Mouse (Mus musculus) intestine, embryonic 16.5 days (tissue): Measurements from ENCODE around the gene Cdc42bpb. TPM values are rescaled to one million over a fixed set of nuclear protein-coding genes. Genes with fewer than 3 reads are reported as not detected.
A peak's percentile ranks its signal among the peaks of the same experiment; 100 is the strongest.

Experiments used
- ATAC-seq: fragments of 200-750 bp; cut with Nextera tagmentation; 2 replicates; pipeline ENCODE4 v1.8.0; 2017; ENCODE audit warnings: moderate TSS enrichment, moderate library complexity
- H3K27ac ChIP-seq: fragments of 300-500 bp; sonication (generic); 2 replicates; pipeline ENCODE4 v1.5.1; 2014; ENCODE audit warnings: mild to moderate bottlenecking, low read length
- H3K27me3 ChIP-seq: fragments of 300-500 bp; sonication (generic); replicated peaks from 2 replicates; pipeline ENCODE4 v1.6.1; 2014; ENCODE audit warnings: low read length, control low read depth, mixed read lengths; ENCODE audit not compliant: control insufficient read depth, insufficient read depth
- H3K36me3 ChIP-seq: fragments of 300-500 bp; sonication (generic); 2 replicates; pipeline ENCODE4 v1.6.1; 2014; ENCODE audit warnings: low read length, control low read depth; ENCODE audit not compliant: control insufficient read depth, insufficient read depth
- H3K4me1 ChIP-seq: fragments of 300-500 bp; sonication (generic); 2 replicates; pipeline ENCODE4 v1.6.1; 2014; ENCODE audit warnings: low read length, control low read depth, mixed read lengths; ENCODE audit not compliant: control insufficient read depth, insufficient read depth
- H3K4me2 ChIP-seq: fragments of 300-500 bp; sonication (generic); 2 replicates; pipeline ENCODE4 v1.6.1; 2014; ENCODE audit warnings: low read depth, low read length, control low read depth
- H3K4me3 ChIP-seq: fragments of 300-500 bp; sonication (generic); 2 replicates; pipeline ENCODE4 v1.5.1; 2014; ENCODE audit warnings: mild to moderate bottlenecking, low read length
- H3K9ac ChIP-seq: fragments of 300-500 bp; sonication (generic); 2 replicates; pipeline ENCODE4 v1.6.1; 2014; ENCODE audit warnings: low read depth, low read length
- H3K9me3 ChIP-seq: fragments of 300-500 bp; sonication (generic); 2 replicates; pipeline ENCODE4 v1.6.1; 2016; ENCODE audit warnings: low read length, control low read depth; ENCODE audit not compliant: control insufficient read depth
- WGBS: fragments of 180-500 bp; shearing (Covaris S2); extraction: QIAGEN DNeasy Blood & Tissue Kit; methylation state at CpG from one replicate; pipeline ENCODE4 v1.1.7; 2014; 5-methylcytosine and 5-hydroxymethylcytosine counted together
- polyA plus RNA-seq: library from polyadenylated mRNA; unstranded; fragments of >200 nt; fragmentation: Nextera tagmentation; extraction: Ambion mirVana; gene quantifications from 2 replicates; pipeline ENCODE4 v1.2.1, GENCODE M21; 2015

The Cdc42bpb gene
- polyA plus RNA-seq, 1 experiment from 2014 or later = 32.5 TPM

GRCm38 (mm10) chr12:111271966-111272365 lies 105.6 kb downstream of the Cdc42bpb start:
- H3K27me3 ChIP-seq = peaks cover 60% of the 10 kb centered on the region
- peak overlapping the region; percentile 54 for H3K4me2 ChIP-seq
- WGBS = 18% methylated on average over 8 of the region's 8 CpGs
- H3K9me3 ChIP-seq = no peaks in the 10 kb centered on the region
- H3K9ac ChIP-seq = peak overlapping the region; percentile 69
- no peak overlapping the region for H3K27ac ChIP-seq
- peak overlapping the region; percentile 52 for H3K4me3 ChIP-seq
- no peaks in the 10 kb centered on the region for H3K36me3 ChIP-seq
- peaks cover 38% of the 10 kb centered on the region for H3K4me1 ChIP-seq
- ATAC-seq = no peak

- peak; percentile 36 for ATAC-seq
- Histone ChIP-seq H3K4me3 (peak overlapping the region; percentile 52), H3K9me3 (no peaks in the 10 kb centered on the region), H3K36me3 (no peaks in the 10 kb centered on the region), H3K4me2 (peak overlapping the region; percentile 54), H3K4me1 (peaks cover 38% of the 10 kb centered on the region), H3K27ac (peak overlapping the region; percentile 75), H3K9ac (peak overlapping the region; percentile 69), H3K27me3 (peaks cover 55% of the 10 kb centered on the region)
- WGBS = 6% methylated on average over 28 of the region's 28 CpGs
Measured at GRCm38 (mm10) chr12:111271406-111271805, 106.1 kb downstream of the Cdc42bpb start.

- H3K27ac ChIP-seq = peak within 1 kb of the TSS; percentile 75
- H3K36me3 ChIP-seq = no peaks in the 10 kb centered on the region
- H3K9ac ChIP-seq = peak within 1 kb of the TSS; percentile 69
- ATAC-seq = peak; percentile 76
- peak within 1 kb of the TSS; percentile 52 for H3K4me3 ChIP-seq
- H3K4me2 ChIP-seq = peak within 1 kb of the TSS; percentile 54
- WGBS = 26% methylated on average over 25 of the region's 25 CpGs
- peaks cover 38% of the 10 kb centered on the region for H3K4me1 ChIP-seq
- no peaks in the 10 kb centered on the region for H3K9me3 ChIP-seq
- H3K27me3 ChIP-seq = peaks cover 49% of the 10 kb centered on the region
Measured at GRCm38 (mm10) chr12:111270629-111271277, 106.8 kb downstream of the Cdc42bpb start, which contains the start of gene Amn. TSS of gene Amn (plus strand) at chr12:111271095.

GRCm38 (mm10) chr12:111267673-111268325 lies 109.7 kb downstream of the Cdc42bpb start:
- WGBS = 58% methylated on average over 4 of the region's 4 CpGs
- H3K36me3 ChIP-seq = no peaks in the 10 kb centered on the region

GRCm38 (mm10) chr12:111266592-111266991 lies 110.9 kb downstream of the Cdc42bpb start:
- peaks cover 20% of the 10 kb centered on the region for H3K4me1 ChIP-seq
- no peak overlapping the region for H3K27ac ChIP-seq
- no peaks in the 10 kb centered on the region for H3K9me3 ChIP-seq
- H3K4me3 ChIP-seq = no peak overlapping the region
- ATAC-seq = no peak
- H3K9ac ChIP-seq = no peak overlapping the region
- 85% methylated on average over 12 of the region's 12 CpGs for WGBS
- no peak overlapping the region for H3K4me2 ChIP-seq
- H3K36me3 ChIP-seq = no peaks in the 10 kb centered on the region
- H3K27me3 ChIP-seq = peaks cover 10% of the 10 kb centered on the region

More at GRCm38 (mm10) chr12:111267673-111268325, 109.7 kb downstream of the Cdc42bpb start:
- Histone ChIP-seq H3K27me3 (peaks cover 21% of the 10 kb centered on the region), H3K4me3 (no peak overlapping the region), H3K4me1 (peaks cover 20% of the 10 kb centered on the region), H3K4me2 (no peak overlapping the region), H3K9ac (no peak overlapping the region), H3K9me3 (no peaks in the 10 kb centered on the region), H3K27ac (no peak overlapping the region)
- no peak for ATAC-seq

- Histone ChIP-seq H3K27ac (no peak overlapping the region), H3K9ac (no peak overlapping the region), H3K27me3 (peaks cover 2% of the 10 kb centered on the region), H3K4me1 (peaks cover 9% of the 10 kb centered on the region), H3K9me3 (no peaks in the 10 kb centered on the region), H3K36me3 (no peaks in the 10 kb centered on the region), H3K4me2 (no peak overlapping the region), H3K4me3 (no peak overlapping the region)
- ATAC-seq = no peak
- 78% methylated on average over 5 of the region's 5 CpGs for WGBS
Measured at GRCm38 (mm10) chr12:111265212-111265611, 112.3 kb downstream of the Cdc42bpb start.

GRCm38 (mm10) chr12:111263650-111264049 lies 113.9 kb downstream of the Cdc42bpb start:
- Histone ChIP-seq H3K9me3 (no peaks in the 10 kb centered on the region), H3K27me3 (no peaks in the 10 kb centered on the region), H3K36me3 (no peaks in the 10 kb centered on the region), H3K4me3 (no peak overlapping the region), H3K9ac (no peak overlapping the region), H3K4me1 (peaks cover 8% of the 10 kb centered on the region), H3K4me2 (no peak overlapping the region), H3K27ac (no peak overlapping the region)
- 94% methylated on average over 16 of the region's 16 CpGs for WGBS
- no peak for ATAC-seq

- H3K4me1 ChIP-seq = no peaks in the 10 kb centered on the region
- H3K4me3 ChIP-seq = no peak overlapping the region
- no peak overlapping the region for H3K4me2 ChIP-seq
- no peak overlapping the region for H3K27ac ChIP-seq
- H3K27me3 ChIP-seq = no peaks in the 10 kb centered on the region
- no peaks in the 10 kb centered on the region for H3K36me3 ChIP-seq
- no peak overlapping the region for H3K9ac ChIP-seq
- H3K9me3 ChIP-seq = no peaks in the 10 kb centered on the region
- no peak for ATAC-seq
- WGBS = 63% methylated on average over 9 of the region's 9 CpGs
Measured at GRCm38 (mm10) chr12:111251227-111251626, 126.3 kb downstream of the Cdc42bpb start.

GRCm38 (mm10) chr12:111250116-111250515 lies 127.4 kb downstream of the Cdc42bpb start:
- 85% methylated on average over 8 of the region's 8 CpGs for WGBS
- H3K9ac ChIP-seq = no peak overlapping the region
- no peak overlapping the region for H3K4me2 ChIP-seq
- no peak for ATAC-seq
- no peaks in the 10 kb centered on the region for H3K4me1 ChIP-seq
- no peak overlapping the region for H3K4me3 ChIP-seq
- H3K9me3 ChIP-seq = no peaks in the 10 kb centered on the region
- H3K27ac ChIP-seq = no peak overlapping the region
- H3K36me3 ChIP-seq = no peaks in the 10 kb centered on the region
- H3K27me3 ChIP-seq = no peaks in the 10 kb centered on the region
